Mouse (Mus musculus) ES-E14 (cell line): ENCODE measurements at regions not wholly inside any gene's neighbourhood (a gene's known extent, or its start where the extent isn't known, plus 50 kb on each side); places are given as distances from the start of the nearest gene placed in this dataset.

Experiments
- DNase-seq: peaks from one replicate; pipeline ENCODE4 v3.0.0-alpha.2; 2013; ENCODE audit warnings: low read depth, low spot score
- H3K27ac ChIP-seq: 2 replicates; pipeline ENCODE4 v1.5.1; 2012; ENCODE audit warnings: low read depth, mild to moderate bottlenecking, low read length, moderate library complexity, mixed read lengths; ENCODE audit not compliant: poor library complexity, insufficient read depth, severe bottlenecking
- H3K36me3 ChIP-seq: 2 replicates; pipeline ENCODE4 v1.6.1; 2012; ENCODE audit warnings: mild to moderate bottlenecking, low read length, moderate library complexity, mixed read lengths; ENCODE audit not compliant: control insufficient read depth, poor library complexity, insufficient read depth, severe bottlenecking
- H3K4me1 ChIP-seq, 2 experiments: fragments of 150-350 bp in 1 of 2; sonication (generic) in 1 of 2; 2 replicates each; pipeline ENCODE4 v1.6.1; 2012; ENCODE audit warnings: low read length in 2 of 2, mild to moderate bottlenecking in 1 of 2, mixed read lengths in 1 of 2; ENCODE audit not compliant: control insufficient read depth in 2 of 2, insufficient read depth in 2 of 2, poor library complexity in 1 of 2
- H3K4me3 ChIP-seq, 2 experiments: fragments of 150-350 bp in 1 of 2; sonication (generic) in 1 of 2; 2 replicates each; pipeline ENCODE4 v1.5.1; 2012; ENCODE audit warnings: low read length in 2 of 2, low read depth in 1 of 2, mild to moderate bottlenecking in 1 of 2, mixed read lengths in 1 of 2; ENCODE audit not compliant: insufficient read depth in 1 of 2, poor library complexity in 1 of 2, severe bottlenecking in 1 of 2
- H3K9ac ChIP-seq: 2 replicates; pipeline ENCODE4 v1.6.1; 2012; ENCODE audit warnings: low read depth, mild to moderate bottlenecking, low read length, mixed read lengths; ENCODE audit not compliant: poor library complexity, insufficient read depth, severe bottlenecking
- H3K9me3 ChIP-seq: fragments of 150-350 bp; sonication (generic); 2 replicates; pipeline ENCODE4 v1.6.1; 2012; ENCODE audit warnings: low read depth, mild to moderate bottlenecking, low read length; ENCODE audit not compliant: control insufficient read depth, insufficient read depth
- CHD2 ChIP-seq: IDR thresholded peaks from 2 replicates; pipeline ENCODE4 v1.6.1; 2014; ENCODE audit warnings: mild to moderate bottlenecking, low read depth, low read length, inconsistent platforms
- HCFC1 ChIP-seq: IDR thresholded peaks from 2 replicates; pipeline ENCODE4 v1.6.1; 2012; ENCODE audit warnings: low read length, inconsistent platforms, borderline replicate concordance; ENCODE audit not compliant: insufficient read depth
- MAFK ChIP-seq: IDR thresholded peaks from 2 replicates; pipeline ENCODE4 v1.6.1; 2014; ENCODE audit warnings: mild to moderate bottlenecking, low read depth, low read length, inconsistent platforms; ENCODE audit not compliant: insufficient read depth
- ZC3H11A ChIP-seq: IDR thresholded peaks from 2 replicates; pipeline ENCODE4 v1.6.1; 2012; ENCODE audit warnings: low read depth, mild to moderate bottlenecking, inconsistent platforms, low read length, borderline replicate concordance
- ZNF384 ChIP-seq: IDR thresholded peaks from 2 replicates; pipeline ENCODE4 v1.6.1; 2012; ENCODE audit warnings: low read depth, low read length, inconsistent platforms
- in situ Hi-C, 2 experiments: fragments of 600-800 bp; cut with MboI; formaldehyde crosslinking; loops; one replicate each; pipeline ENCODE4 v1.15.1; 2025; ENCODE audit warnings: low sequenced_read_pairs in 2 of 2, inconsistent platforms in 1 of 2; ENCODE audit not compliant: unreplicated experiment in 2 of 2

- in situ Hi-C loops = no loop called here
- Histone ChIP-seq H3K36me3 (no peaks in the 10 kb centered on the region), H3K9me3 (no peaks in the 10 kb centered on the region), H3K4me1 (no peaks in the 10 kb centered on the region), H3K4me3 (no peak overlapping the region), H3K27ac (no peak overlapping the region), H3K9ac (no peak overlapping the region)
- TF ChIP-seq ZNF384 = no peak
- TF ChIP-seq MAFK = no peak
- TF ChIP-seq CHD2 = no peak
- no peak for TF ChIP-seq HCFC1
- TF ChIP-seq ZC3H11A = no peak
- no peak for DNase-seq
Measured at GRCm38 (mm10) chr10:14234896-14235604, 269.2 kb downstream of the Hivep2 start.

GRCm38 (mm10) chr10:14234005-14234602 lies 268.2 kb downstream of the Hivep2 start:
- TF ChIP-seq HCFC1 (no peak), ZNF384 (no peak), ZC3H11A (no peak), CHD2 (no peak), MAFK (no peak)
- DNase-seq = no peak

GRCm38 (mm10) chr10:14233335-14233734 lies 267.5 kb downstream of the Hivep2 start:
- no peak overlapping the region for H3K9ac ChIP-seq
- H3K4me3 ChIP-seq = no peak overlapping the region
- H3K9me3 ChIP-seq = no peaks in the 10 kb centered on the region
- DNase-seq = no peak
- H3K4me1 ChIP-seq = no peaks in the 10 kb centered on the region
- H3K36me3 ChIP-seq = no peaks in the 10 kb centered on the region
- no peak overlapping the region for H3K27ac ChIP-seq
- in situ Hi-C loops = no loop called here
- no peak for TF ChIP-seq ZNF384
- no peak for TF ChIP-seq MAFK
- TF ChIP-seq ZC3H11A = no peak

More at GRCm38 (mm10) chr10:14234005-14234602, 268.2 kb downstream of the Hivep2 start:
- no peak overlapping the region for H3K4me3 ChIP-seq
- H3K36me3 ChIP-seq = no peaks in the 10 kb centered on the region
- in situ Hi-C loops = no loop called here
- H3K9ac ChIP-seq = no peak overlapping the region
- no peaks in the 10 kb centered on the region for H3K4me1 ChIP-seq
- no peak overlapping the region for H3K27ac ChIP-seq
- H3K9me3 ChIP-seq = no peaks in the 10 kb centered on the region

- in situ Hi-C loops = no loop called here
- Histone ChIP-seq H3K27ac (no peak overlapping the region), H3K4me1 (no peaks in the 10 kb centered on the region), H3K9me3 (no peaks in the 10 kb centered on the region), H3K36me3 (no peaks in the 10 kb centered on the region), H3K4me3 (no peak overlapping the region), H3K9ac (no peak overlapping the region)
- TF ChIP-seq MAFK = no peak
- no peak for TF ChIP-seq CHD2
- TF ChIP-seq ZC3H11A = no peak
- TF ChIP-seq ZNF384 = no peak
- TF ChIP-seq HCFC1 = no peak
- DNase-seq = no peak
Measured at GRCm38 (mm10) chr10:14231464-14231863, 265.6 kb downstream of the Hivep2 start.
